Mouse (Mus musculus) kidney, embryonic 14.5 days (tissue): ENCODE measurements around the gene Znhit2. TPM values are rescaled to one million over a fixed set of nuclear protein-coding genes. Genes with fewer than 3 reads are reported as not detected.
"Not testable (repeated sequence)": the region's sequence is repeated elsewhere in the genome, so short reads cannot be mapped to it uniquely, and the experiment has no call there.

Experiments
- ATAC-seq: fragments of 200-750 bp; cut with Nextera tagmentation; 2 replicates; pipeline ENCODE4 v1.8.0; 2017; ENCODE audit warnings: moderate number of reproducible peaks, mild to moderate bottlenecking, moderate TSS enrichment, moderate library complexity; ENCODE audit not compliant: low FRiP score, low TSS enrichment
- H3K27ac ChIP-seq: fragments of 300-500 bp; sonication (generic); 2 replicates; pipeline ENCODE4 v1.5.1; 2014; ENCODE audit warnings: low read depth, mild to moderate bottlenecking, low read length, moderate library complexity, mixed read lengths
- H3K27me3 ChIP-seq: fragments of 300-500 bp; sonication (generic); 2 replicates; pipeline ENCODE4 v1.6.1; 2014; ENCODE audit warnings: mild to moderate bottlenecking, low read length; ENCODE audit not compliant: control insufficient read depth, insufficient read depth
- H3K36me3 ChIP-seq: fragments of 300-500 bp; sonication (generic); 2 replicates; pipeline ENCODE4 v1.6.1; 2014; ENCODE audit warnings: low read length, mixed read lengths; ENCODE audit not compliant: control insufficient read depth, insufficient read depth
- H3K4me1 ChIP-seq: fragments of 300-500 bp; sonication (generic); 2 replicates; pipeline ENCODE4 v1.6.1; 2014; ENCODE audit warnings: low read length, mixed read lengths; ENCODE audit not compliant: control insufficient read depth, insufficient read depth
- H3K4me2 ChIP-seq: fragments of 300-500 bp; sonication (generic); replicated peaks from 2 replicates; pipeline ENCODE4 v1.6.1; 2014; ENCODE audit warnings: low read depth, mild to moderate bottlenecking, low read length
- H3K4me3 ChIP-seq: fragments of 300-500 bp; sonication (generic); 2 replicates; pipeline ENCODE4 v1.5.1; 2014; ENCODE audit warnings: mild to moderate bottlenecking, low read length
- H3K9ac ChIP-seq: fragments of 300-500 bp; sonication (generic); 2 replicates; pipeline ENCODE4 v1.6.1; 2014; ENCODE audit warnings: low read depth, mild to moderate bottlenecking, low read length, moderate library complexity
- H3K9me3 ChIP-seq: fragments of 300-500 bp; sonication (generic); 2 replicates; pipeline ENCODE4 v1.6.1; 2016; ENCODE audit warnings: low read length; ENCODE audit not compliant: control insufficient read depth
- WGBS: fragments of 180-500 bp; shearing (Covaris S2); extraction: QIAGEN DNeasy Blood & Tissue Kit; methylation state at CpG from one replicate; pipeline ENCODE4 v1.1.7; 2014; 5-methylcytosine and 5-hydroxymethylcytosine counted together
- polyA plus RNA-seq: library from polyadenylated mRNA; unstranded; fragments of >200 nt; fragmentation: Nextera tagmentation; extraction: Ambion mirVana; gene quantifications from 2 replicates; pipeline ENCODE4 v1.2.1, GENCODE M21; 2014

The Znhit2 gene
- polyA plus RNA-seq, 1 experiment from 2014 or later = 38.6 TPM

- ATAC-seq, H3K27ac ChIP-seq, H3K4me3 ChIP-seq, H3K4me2 ChIP-seq, H3K27me3 ChIP-seq, H3K9me3 ChIP-seq, H3K9ac ChIP-seq: not testable (repeated sequence)
- H3K4me1 ChIP-seq = peaks cover 12% of the 10 kb centered on the region
- H3K36me3 ChIP-seq = peaks cover 13% of the 10 kb centered on the region
- 61% methylated on average over 4 of the region's 4 CpGs for WGBS
Observed at GRCm38 (mm10) chr19:6044102-6044501, 16.9 kb upstream of the Znhit2 start.

- ATAC-seq = peak; percentile 53
- Histone ChIP-seq H3K4me2 (peak overlapping the region; percentile 93), H3K36me3 (peaks cover 28% of the 10 kb centered on the region), H3K4me1 (peaks cover 12% of the 10 kb centered on the region), H3K9ac (peak overlapping the region; percentile 89), H3K9me3 (no peaks in the 10 kb centered on the region), H3K27ac (peak overlapping the region; percentile 99), H3K27me3 (no peaks in the 10 kb centered on the region), H3K4me3 (peak overlapping the region; percentile 95)
- WGBS = 17% methylated on average over 20 of the region's 20 CpGs
Observed at GRCm38 (mm10) chr19:6045366-6046293, 15.4 kb upstream of the Znhit2 start.

GRCm38 (mm10) chr19:6046294-6047153 lies 14.5 kb upstream of the Znhit2 start, which contains the start of gene Syvn1:
Syvn1 (plus strand) TSS chr19:6046576.
- H3K4me3 ChIP-seq = peak within 1 kb of the TSS; percentile 95

GRCm38 (mm10) chr19:6047154-6047898 lies 13.7 kb upstream of the Znhit2 start:
- Histone ChIP-seq H3K4me3 (peak overlapping the region; percentile 95), H3K36me3 (peaks cover 45% of the 10 kb centered on the region), H3K4me2 (peak overlapping the region; percentile 93), H3K27me3 (no peaks in the 10 kb centered on the region), H3K9me3 (no peaks in the 10 kb centered on the region), H3K27ac (peak overlapping the region; percentile 99), H3K9ac (peak overlapping the region; percentile 89), H3K4me1 (peaks cover 9% of the 10 kb centered on the region)
- ATAC-seq = peak; percentile 34
- WGBS = under 1% methylated on average over 31 of the region's 44 CpGs

More at GRCm38 (mm10) chr19:6046294-6047153, 14.5 kb upstream of the Znhit2 start, which contains the start of gene Syvn1:
- H3K4me1 ChIP-seq = peaks cover 12% of the 10 kb centered on the region
- peak; percentile 85 for ATAC-seq
- peak within 1 kb of the TSS; percentile 93 for H3K4me2 ChIP-seq
- H3K9me3 ChIP-seq = no peaks in the 10 kb centered on the region
- H3K27me3 ChIP-seq = no peaks in the 10 kb centered on the region
- peaks cover 37% of the 10 kb centered on the region for H3K36me3 ChIP-seq
- peak within 1 kb of the TSS; percentile 99 for H3K27ac ChIP-seq
- WGBS = under 1% methylated on average over 65 of the region's 65 CpGs
- H3K9ac ChIP-seq = peak within 1 kb of the TSS; percentile 89

GRCm38 (mm10) chr19:6047899-6048166 lies 13.2 kb upstream of the Znhit2 start:
- Histone ChIP-seq H3K27ac (no peak overlapping the region), H3K27me3 (no peaks in the 10 kb centered on the region), H3K4me2 (peak overlapping the region; percentile 93), H3K9me3 (no peaks in the 10 kb centered on the region), H3K4me1 (peaks cover 9% of the 10 kb centered on the region), H3K36me3 (peaks cover 50% of the 10 kb centered on the region), H3K9ac (peak overlapping the region; percentile 89; the same call in 1 of the 2 replicates), H3K4me3 (peak overlapping the region; percentile 95)
- ATAC-seq = no peak
- 87% methylated on average over 8 of the region's 8 CpGs for WGBS

GRCm38 (mm10) chr19:6048681-6049410 lies 12.1 kb upstream of the Znhit2 start:
- Histone ChIP-seq H3K9me3 (no peaks in the 10 kb centered on the region), H3K27me3 (no peaks in the 10 kb centered on the region), H3K4me2 (no peak overlapping the region), H3K36me3 (peaks cover 60% of the 10 kb centered on the region), H3K27ac (no peak overlapping the region), H3K4me1 (peaks cover 9% of the 10 kb centered on the region), H3K9ac (no peak overlapping the region), H3K4me3 (no peak overlapping the region)
- ATAC-seq = no peak
- WGBS = 87% methylated on average over 11 of the region's 11 CpGs

GRCm38 (mm10) chr19:6052516-6052915 lies 8.5 kb upstream of the Znhit2 start:
- WGBS = 87% methylated on average over 7 of the region's 7 CpGs
- no peak for ATAC-seq

GRCm38 (mm10) chr19:6054296-6054695 lies 6.7 kb upstream of the Znhit2 start:
- WGBS = 84% methylated on average over 5 of the region's 5 CpGs
- H3K27ac ChIP-seq = no peak overlapping the region
- no peak overlapping the region for H3K4me3 ChIP-seq
- no peaks in the 10 kb centered on the region for H3K9me3 ChIP-seq
- H3K27me3 ChIP-seq = no peaks in the 10 kb centered on the region
- peaks cover 77% of the 10 kb centered on the region for H3K36me3 ChIP-seq
- no peak overlapping the region for H3K4me2 ChIP-seq
- ATAC-seq = no peak
- H3K4me1 ChIP-seq = peaks cover 6% of the 10 kb centered on the region; the same call in 1 of the 2 replicates
- no peak overlapping the region for H3K9ac ChIP-seq

More at GRCm38 (mm10) chr19:6052516-6052915, 8.5 kb upstream of the Znhit2 start:
- no peak overlapping the region for H3K9ac ChIP-seq
- no peaks in the 10 kb centered on the region for H3K27me3 ChIP-seq
- H3K4me3 ChIP-seq = no peak overlapping the region
- peaks cover 14% of the 10 kb centered on the region for H3K4me1 ChIP-seq
- H3K36me3 ChIP-seq = peaks cover 85% of the 10 kb centered on the region
- no peak overlapping the region for H3K4me2 ChIP-seq
- no peaks in the 10 kb centered on the region for H3K9me3 ChIP-seq
- H3K27ac ChIP-seq = no peak overlapping the region
